In the genomic region with DNA sequence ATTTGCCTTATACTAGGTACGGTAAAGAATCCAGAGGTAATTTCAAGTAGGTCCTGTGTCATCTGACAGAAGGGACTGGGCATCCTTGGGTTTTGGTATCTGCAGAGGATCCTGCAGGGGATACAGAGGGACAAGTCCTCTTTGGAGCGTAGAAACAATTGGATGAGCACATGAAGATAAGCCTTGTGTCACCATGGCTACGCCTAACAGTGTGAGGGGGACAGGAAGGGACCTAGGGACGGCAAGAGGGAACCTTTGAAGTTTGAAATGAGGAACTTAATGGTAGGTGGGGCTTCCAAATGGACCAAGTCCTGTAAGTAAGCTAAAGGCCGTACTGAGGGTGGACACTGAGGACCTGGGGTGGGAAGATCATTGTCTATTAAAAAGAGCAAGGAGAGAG, we compare ENCODE assay signal across 29 mouse cellular contexts. TPM values are rescaled to one million over a fixed set of nuclear protein-coding genes. Genes with fewer than 3 reads are reported as not detected.
"Had no signal": no experiment of that assay in that cellular context is flagged by ENCODE, and none has a peak within 500 bp of the region (broad histone marks: within the 10 kb centered on the region; RNA-seq: fewer than 3 reads in every experiment).

No protein-coding gene starts in this region.

- H3K9me3 ChIP-seq: embryonic facial prominence, embryonic 10.5 days; embryonic facial prominence, embryonic 12.5 days; embryonic facial prominence, embryonic 13.5 days; embryonic facial prominence, embryonic 15.5 days; forebrain, embryonic 10.5 days; forebrain, embryonic 12.5 days; forebrain, embryonic 13.5 days; forebrain, embryonic 15.5 days had no signal

- H3K9ac ChIP-seq: embryonic facial prominence, embryonic 12.5 days; embryonic facial prominence, embryonic 13.5 days; embryonic facial prominence, embryonic 15.5 days; forebrain, embryonic 12.5 days; forebrain, embryonic 13.5 days; forebrain, embryonic 15.5 days; forebrain, postnatal 0 days had no signal

- H3K27ac ChIP-seq: embryonic facial prominence, embryonic 10.5 days; embryonic facial prominence, embryonic 12.5 days; embryonic facial prominence, embryonic 13.5 days; embryonic facial prominence, embryonic 15.5 days; forebrain, embryonic 10.5 days; forebrain, embryonic 12.5 days; forebrain, embryonic 13.5 days; forebrain, embryonic 15.5 days; gastrocnemius, adult 2 months; heart, adult 2 months had no signal

- H3K4me1 ChIP-seq: embryonic facial prominence, embryonic 12.5 days; forebrain, embryonic 10.5 days; forebrain, embryonic 12.5 days; forebrain, embryonic 13.5 days; forebrain, embryonic 15.5 days had no signal

- ATAC-seq: forebrain, embryonic 13.5 days; forebrain, embryonic 14.5 days; forebrain, embryonic 15.5 days; forebrain, embryonic 16.5 days; forebrain, postnatal 0 days had no signal

- H3K4me2 ChIP-seq: embryonic facial prominence, embryonic 12.5 days; embryonic facial prominence, embryonic 13.5 days; embryonic facial prominence, embryonic 15.5 days; forebrain, embryonic 12.5 days; forebrain, embryonic 13.5 days; forebrain, embryonic 15.5 days had no signal

- H3K36me3 ChIP-seq: embryonic facial prominence, embryonic 10.5 days; embryonic facial prominence, embryonic 12.5 days; embryonic facial prominence, embryonic 13.5 days; embryonic facial prominence, embryonic 15.5 days; forebrain, embryonic 10.5 days; forebrain, embryonic 12.5 days; forebrain, embryonic 15.5 days had no signal

- H3K4me3 ChIP-seq: embryonic facial prominence, embryonic 10.5 days; embryonic facial prominence, embryonic 12.5 days; embryonic facial prominence, embryonic 13.5 days; embryonic facial prominence, embryonic 15.5 days; erythroblast, embryonic 14.5 days; forebrain, embryonic 10.5 days; forebrain, embryonic 12.5 days; forebrain, embryonic 13.5 days; forebrain, embryonic 15.5 days; gastrocnemius, adult 2 months; heart, adult 2 months had no signal

- H3K27me3 ChIP-seq: embryonic facial prominence, embryonic 12.5 days; embryonic facial prominence, embryonic 15.5 days; forebrain, embryonic 12.5 days; forebrain, embryonic 13.5 days; forebrain, embryonic 15.5 days had no signal

- DNase-seq: cerebellum, adult 8-10 months; cerebellum, adult 9-10 months; cerebellum, adult 9-11 months; cerebellum, postnatal 10 days; cerebellum, postnatal 14 days; cerebellum, postnatal 25 days; cerebellum, postnatal 36 days; embryo, embryonic 11 days; forebrain, postnatal 0 days; gastrocnemius, adult 2 months; gastrocnemius, postnatal 10 days; gastrocnemius, postnatal 14 days; gastrocnemius, postnatal 25 days; gastrocnemius, postnatal 36 days; heart, adult 18-20 months; heart, adult 2 months had no signal

RNA-seq across cellular contexts. Expression of gene Ltbp2, which starts 21.0 kb away (rescaled TPM):
- total RNA-seq: common myeloid progenitor, adult 5-6 weeks had no signal
- polyA plus RNA-seq: forebrain, embryonic 11.5 days; forebrain, embryonic 13.5 days; forebrain, embryonic 14.5 days had no signal
